Mouse (Mus musculus): ENCODE data around the gene Gse1.

GRCm38 (mm10) chr8:120373621-120374020, 145.4 kb downstream of the Gse1 start:
- TF ChIP-seq CTCF (conservative IDR thresholded peaks at IDR 0.05; ENCODE audit: low read length) = no peak
- no peak for TF ChIP-seq POU5F1 (IDR thresholded peaks at IDR 0.05; ENCODE audit: borderline replicate concordance, low read length)
- TF ChIP-seq NANOG (IDR thresholded peaks at IDR 0.05; ENCODE audit: borderline replicate concordance, low read length) = no peak

All from E14TG2a.4 (cell line).